Mouse (Mus musculus) cerebellum, adult 18-20 months (tissue): ENCODE data around the gene Map10.

Source experiments
- DNase-seq, 2 experiments: peaks; one replicate each; pipeline ENCODE4 v3.0.0; 2021

The Map10 gene

DNA sequence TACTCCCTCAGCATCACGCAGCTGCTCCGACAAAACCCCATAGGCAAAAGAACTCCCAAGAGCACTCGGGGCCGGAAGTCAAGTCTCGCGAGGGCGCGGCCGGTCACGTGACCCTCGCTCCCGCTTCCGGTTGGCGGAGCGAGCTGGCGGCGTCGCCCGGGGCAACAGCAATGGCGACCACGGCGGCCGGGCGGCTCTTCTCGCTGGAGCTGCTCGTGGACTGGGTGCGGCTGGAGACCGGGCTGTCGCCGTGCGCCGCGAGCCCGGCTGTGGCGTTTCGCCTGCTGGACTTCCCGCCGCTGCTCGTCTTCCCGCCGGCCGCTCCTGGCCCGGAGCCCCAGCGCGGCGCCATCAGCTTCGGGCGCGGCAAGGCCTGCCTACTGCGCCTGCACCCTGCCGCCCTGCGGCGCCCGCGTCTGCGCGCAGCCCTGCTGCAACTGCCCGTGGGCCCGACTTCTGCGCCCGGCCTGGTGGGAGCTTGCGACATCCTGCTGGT is at the start of gene Map10:
Gene Map10, plus strand, starts transcription at position 119 of the 496 bp plus-strand sequence.
- DNase-seq, result peak; percentile 85 to 92

DNA sequence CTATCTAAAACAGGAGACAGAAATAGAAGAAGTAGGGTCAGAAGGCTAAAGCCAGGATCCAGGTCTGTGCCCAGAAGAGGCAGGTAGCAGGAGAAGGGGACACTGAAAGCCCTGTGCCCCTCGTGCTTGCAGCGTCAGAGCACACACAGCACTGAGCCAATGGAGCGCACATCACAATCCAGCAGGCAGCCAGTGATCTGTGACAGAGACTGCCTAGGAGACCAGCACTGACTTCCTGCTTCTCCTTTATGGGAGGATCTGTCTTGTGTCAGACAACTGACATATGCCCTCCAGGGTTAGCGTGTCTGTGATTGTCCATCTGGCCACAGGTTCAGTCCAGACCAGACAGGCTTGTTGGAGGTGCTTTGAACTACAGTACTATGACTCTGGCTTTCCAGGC is 49.3 kb upstream of the Map10 start:
- DNase-seq, result no peak

DNA sequence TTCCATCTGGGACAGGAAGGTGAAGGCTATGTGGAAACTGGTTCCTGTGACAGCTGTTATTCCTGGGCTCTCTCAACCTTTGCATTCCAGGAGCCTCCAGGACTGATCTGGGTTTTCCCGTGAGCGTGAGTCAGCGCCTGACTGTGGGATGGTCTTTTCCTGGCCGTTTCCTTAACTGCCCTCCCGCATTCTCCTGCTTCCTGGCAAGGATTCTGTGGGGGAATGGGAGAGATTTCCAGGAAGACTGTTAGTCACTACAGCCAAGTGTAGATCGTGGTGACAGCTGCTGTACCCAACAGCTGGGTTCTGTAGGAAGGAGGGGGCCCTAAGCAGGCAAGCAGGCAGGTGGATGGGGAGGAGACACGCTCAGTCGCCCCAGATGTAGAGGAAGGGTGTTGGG is 45.3 kb upstream of the Map10 start:
- DNase-seq, result no peak

- peak; percentile 55 to 66 for DNase-seq
These were observed 43.2 kb upstream of the Map10 start for GRCm38 (mm10) chr8:125626381-125626780.

- DNase-seq, result no peak
These were observed 40.8 kb upstream of the Map10 start for GRCm38 (mm10) chr8:125628834-125629233.

- no peak for DNase-seq
These were observed 31.1 kb upstream of the Map10 start for GRCm38 (mm10) chr8:125638411-125639058.

DNA sequence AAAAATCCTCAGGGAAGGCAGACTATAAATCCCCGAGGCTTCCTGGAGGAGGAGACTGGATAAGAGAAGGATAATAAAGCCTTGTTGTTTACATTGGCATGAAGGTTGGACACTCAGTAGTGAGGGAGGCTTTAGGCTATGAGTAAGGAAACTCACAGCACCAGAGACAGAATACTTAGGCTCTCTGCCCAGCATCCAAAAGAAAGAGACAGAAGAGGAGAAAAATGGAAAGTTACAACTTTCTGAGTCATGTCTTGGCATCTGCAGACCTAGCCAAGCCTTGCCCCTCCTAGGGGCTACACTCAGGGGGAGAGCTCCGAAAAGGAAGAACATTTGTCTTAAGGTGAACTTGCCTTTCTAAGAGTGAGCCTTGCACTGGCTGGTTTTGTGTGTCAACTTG is 30.0 kb upstream of the Map10 start:
- DNase-seq, result no peak

GRCm38 (mm10) chr8:125640766-125641165 is 28.9 kb upstream of the Map10 start:
- no peak for DNase-seq

DNA sequence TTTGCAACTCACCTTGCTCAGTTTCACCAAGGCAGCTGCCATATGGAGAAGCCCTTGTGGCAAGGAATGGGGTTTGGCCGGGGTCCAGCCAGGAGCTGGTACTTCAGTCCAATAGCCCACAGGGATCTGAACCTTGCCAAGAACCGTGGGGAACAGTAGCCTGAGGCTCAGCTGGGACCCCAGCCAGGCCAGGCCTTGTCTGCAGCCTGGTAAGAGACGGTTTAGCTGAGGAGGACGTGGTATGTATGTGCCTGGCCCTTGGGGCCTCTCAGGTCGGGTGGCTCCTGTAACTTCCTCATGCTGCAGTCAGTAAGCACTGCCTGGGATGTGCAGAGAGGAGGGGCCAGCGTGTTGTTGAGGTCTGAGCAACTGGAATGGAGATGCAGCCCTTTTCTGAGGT is 27.8 kb upstream of the Map10 start:
- peak; percentile 87 to 88 for DNase-seq

- no peak for DNase-seq
These were observed 23.7 kb upstream of the Map10 start for GRCm38 (mm10) chr8:125645757-125646478.

DNA sequence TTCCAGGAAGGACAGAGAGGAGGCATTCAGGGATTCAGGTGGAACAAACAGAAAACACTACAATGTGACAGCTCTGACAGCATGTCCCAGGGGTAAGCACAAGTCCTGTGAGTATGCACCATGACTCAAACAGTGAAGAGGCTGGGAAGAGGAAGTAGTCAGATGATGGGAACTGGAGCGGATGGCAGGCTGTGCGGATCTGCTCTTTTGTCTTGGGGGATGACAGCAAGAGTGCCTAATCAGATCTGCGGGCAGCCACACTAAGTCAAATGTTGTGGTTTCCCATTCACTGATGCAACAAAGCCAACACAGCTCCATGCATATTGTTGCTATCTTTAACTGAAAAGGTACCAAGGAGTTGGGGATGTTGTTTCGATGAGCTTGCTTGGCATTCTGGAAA is 20.2 kb upstream of the Map10 start:
- DNase-seq, result no peak

GRCm38 (mm10) chr8:125654821-125655220 is 14.8 kb upstream of the Map10 start:
- no peak for DNase-seq

DNA sequence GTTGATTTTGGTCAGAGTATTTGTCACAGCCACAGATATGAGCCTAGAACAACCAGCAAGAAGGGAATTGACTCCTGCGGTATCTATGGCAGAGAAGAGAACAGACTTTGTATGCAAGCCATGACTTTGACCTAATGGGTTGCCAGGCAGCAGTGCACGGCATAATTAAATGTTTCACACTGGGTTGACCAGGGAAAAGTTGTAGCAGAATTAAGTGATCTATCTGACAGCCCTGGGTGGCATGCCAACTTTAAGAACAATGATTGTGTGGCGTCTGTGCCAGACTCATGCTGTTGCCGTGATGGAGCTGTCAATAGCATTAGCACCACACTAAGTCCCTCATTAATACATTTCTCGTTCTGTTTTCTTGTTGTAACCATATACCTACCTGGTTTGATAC is 11.1 kb upstream of the Map10 start:
- DNase-seq, result no peak

DNA sequence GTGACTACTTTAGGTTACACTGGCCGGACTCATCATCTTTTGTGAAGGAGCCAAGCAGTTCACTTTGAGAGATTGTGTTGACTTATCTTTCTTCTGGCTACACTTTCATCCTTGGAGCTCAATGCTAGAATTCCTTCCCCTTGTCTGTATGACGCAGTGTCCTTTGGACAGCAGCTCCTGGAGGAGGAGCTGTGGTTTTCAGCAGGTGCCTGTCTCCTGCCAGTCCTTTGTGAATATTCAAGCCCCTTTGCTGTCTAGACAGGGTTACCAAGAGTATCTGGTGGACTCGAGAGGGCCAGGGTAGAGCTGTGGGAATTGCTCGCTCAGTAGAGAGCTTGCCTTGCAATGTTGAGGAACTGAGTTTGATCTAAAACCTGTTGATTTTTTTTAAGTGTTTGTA is 10.7 kb upstream of the Map10 start:
- DNase-seq, result no peak

DNA sequence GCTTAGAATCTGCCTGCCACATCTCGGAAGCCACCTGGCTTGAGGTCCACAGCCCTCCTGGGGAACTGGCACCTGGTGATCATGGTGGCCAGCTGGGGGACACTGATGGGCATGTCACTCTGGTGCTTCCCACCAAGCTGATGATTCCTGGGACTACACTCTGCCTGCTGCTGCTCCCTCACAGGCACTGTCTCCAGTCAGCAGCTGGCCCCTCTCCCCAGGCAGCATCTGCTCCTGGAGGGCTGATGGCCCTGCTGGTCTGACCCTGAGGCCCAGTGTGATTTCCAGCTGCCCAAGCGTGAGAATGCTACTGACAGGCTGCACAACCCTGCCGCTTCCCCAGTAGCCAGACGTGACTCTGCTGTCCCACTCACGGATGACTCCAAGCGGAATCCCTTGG is 9.2 kb upstream of the Map10 start:
- no peak for DNase-seq

GRCm38 (mm10) chr8:125661958-125662668 is 7.5 kb upstream of the Map10 start:
- DNase-seq, result no peak

GRCm38 (mm10) chr8:125662669-125663048 is 7.0 kb upstream of the Map10 start:
- DNase-seq, result peak; percentile 26 to 43

DNA sequence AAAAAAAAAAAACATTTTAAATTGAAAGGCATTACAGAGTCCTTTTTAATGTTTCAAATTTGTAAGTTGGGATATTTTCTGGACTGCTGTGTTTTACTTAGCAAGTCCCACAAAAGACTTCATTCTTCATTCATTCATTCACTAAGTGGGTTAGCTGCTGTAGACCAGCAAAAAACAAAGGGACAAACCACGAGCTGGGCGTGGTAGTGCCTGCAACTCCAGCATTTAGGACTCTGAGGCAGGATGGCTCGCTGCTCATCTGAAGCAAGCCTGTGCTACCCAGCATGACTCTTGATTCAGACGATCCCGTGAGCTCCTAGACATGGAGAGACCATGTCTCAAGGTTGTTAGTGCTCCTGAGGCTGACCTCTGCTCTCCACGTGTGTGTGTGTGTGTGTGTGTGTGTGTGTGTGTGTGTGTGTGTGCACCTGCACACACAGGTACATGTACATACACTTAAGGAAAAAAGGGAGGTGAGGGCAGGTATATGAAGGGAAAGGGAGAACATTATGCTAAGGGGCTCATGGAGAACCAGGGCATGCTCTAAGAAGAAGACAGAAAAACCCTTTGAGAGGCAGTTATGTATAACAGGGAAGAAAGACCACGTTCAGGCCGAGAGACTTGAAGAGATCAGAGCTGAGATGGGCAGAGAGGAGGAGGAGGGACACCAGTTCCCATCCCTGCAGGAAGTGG is 4.3 kb upstream of the Map10 start:
- no peak for DNase-seq

- no peak for DNase-seq
These were observed 3.8 kb upstream of the Map10 start for GRCm38 (mm10) chr8:125665876-125666186.

DNA sequence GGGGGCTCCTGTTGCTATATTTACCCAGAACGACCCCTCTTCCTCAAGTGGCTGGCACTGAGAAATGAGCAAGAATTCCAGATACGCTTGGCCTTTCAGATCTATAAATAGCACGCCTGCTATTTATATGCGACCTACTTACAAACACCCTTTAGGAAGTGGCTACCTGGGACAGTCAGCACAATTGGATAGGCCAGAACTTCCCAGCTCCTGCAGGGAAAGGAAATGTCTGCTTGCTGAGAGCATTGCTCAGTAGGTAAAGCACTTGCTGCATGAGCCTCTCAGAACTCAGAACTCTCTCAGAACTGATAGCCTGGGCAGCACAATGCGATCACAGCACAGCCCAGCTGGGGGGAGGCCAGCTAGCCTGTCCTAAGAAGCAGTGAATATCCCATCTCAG is 3.4 kb upstream of the Map10 start:
- peak in 1 of 2 experiments; percentile 25 for DNase-seq

DNA sequence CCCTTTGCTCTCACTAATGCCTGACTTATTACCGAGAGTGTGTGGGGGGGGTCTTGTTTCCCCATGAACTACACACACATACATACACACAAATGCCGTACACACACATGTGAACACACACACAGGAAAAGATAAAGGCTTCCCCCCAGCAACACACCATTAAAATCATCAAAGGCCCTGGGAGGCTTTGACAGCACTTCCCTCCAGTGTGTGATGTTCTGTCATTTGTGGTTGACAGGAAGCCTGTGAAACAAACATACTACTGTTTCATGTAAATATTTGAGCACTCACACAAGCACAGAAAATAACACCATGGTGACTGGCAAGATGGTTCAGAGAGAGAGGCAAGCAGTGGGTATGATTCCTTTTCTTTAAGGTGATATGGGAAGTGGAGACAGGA is 2.4 kb upstream of the Map10 start:
- no peak for DNase-seq

DNA sequence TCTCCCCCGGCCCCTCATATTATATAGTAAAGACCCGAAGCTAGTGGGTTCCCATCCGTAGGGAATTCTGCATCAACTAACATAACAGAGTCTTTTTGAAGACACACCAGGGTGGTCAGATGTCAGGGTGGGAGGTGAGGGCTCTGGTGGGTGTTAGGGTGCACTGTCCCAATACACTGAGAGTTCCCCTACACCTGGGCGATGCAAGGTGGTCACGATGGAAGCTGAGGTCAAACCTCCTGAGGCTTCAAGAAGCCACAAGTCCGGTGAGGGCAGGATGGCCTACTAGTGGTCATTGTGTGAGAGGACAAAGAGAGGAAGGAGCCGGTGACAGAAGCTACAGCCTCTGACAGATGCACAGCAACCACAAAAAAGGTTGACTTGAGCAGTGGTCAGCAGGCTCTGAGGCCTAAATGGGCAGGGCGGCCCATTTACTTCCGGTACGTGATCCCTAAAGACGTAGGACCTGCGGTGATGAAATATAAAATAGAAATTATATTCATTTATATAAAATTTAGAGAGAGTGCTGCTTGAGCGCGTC is 389 bp upstream of the Map10 start:
- DNase-seq, result peak in 1 of 2 experiments; percentile 12

DNA sequence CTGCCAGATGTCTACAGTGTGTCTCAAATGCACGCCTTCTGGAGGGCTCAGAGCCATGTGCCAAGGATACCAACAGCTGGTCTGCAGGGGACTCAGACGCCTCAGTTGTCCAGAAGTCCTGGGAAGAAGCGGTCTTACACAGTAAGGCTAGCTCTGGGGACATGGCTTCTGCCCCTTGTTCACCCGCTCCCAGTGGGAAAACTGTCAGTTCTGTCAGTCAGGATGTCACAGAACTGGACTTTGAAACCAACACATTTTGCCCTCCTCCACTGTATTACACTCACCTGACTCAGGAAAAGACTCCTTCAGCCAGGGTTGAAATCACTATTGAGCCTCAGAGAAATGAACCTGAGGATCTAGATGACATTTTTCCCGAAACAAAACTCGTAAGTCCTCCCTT is 802 bp downstream of the Map10 start:
- no peak for DNase-seq
